In genomic region chr1:155113946-155114345, GRCm38 (mm10) we compare ENCODE assay signal across 20 mouse cellular contexts. TPM values are rescaled to one million over a fixed set of nuclear protein-coding genes. Genes with fewer than 3 reads are reported as not detected.
DNase-seq lines count a peak whose midpoint lies in the region; ATAC-seq and TF ChIP-seq lines count a peak whose summit lies in the region.
"Had no signal": no experiment of that assay in that cellular context is flagged by ENCODE, and none has a peak within 500 bp of the region (broad histone marks: within the 10 kb centered on the region; RNA-seq: fewer than 3 reads in every experiment).

No protein-coding gene starts in this region.

- no peak for ATAC-seq in embryonic facial prominence, embryonic 14.5 days (ENCODE audit: low read depth)
- peak; percentile 37; the same call in 1 of the 2 replicates for ATAC-seq in hindbrain, embryonic 16.5 days
- peak; percentile 64 for ATAC-seq in midbrain, embryonic 11.5 days (ENCODE audit: low FRiP score)
- ATAC-seq in midbrain, embryonic 15.5 days (replicated peaks), result no peak
- no peak for ATAC-seq in midbrain, postnatal 0 days (ENCODE audit: low FRiP score)
- ATAC-seq in neural tube, embryonic 15.5 days (ENCODE audit: low FRiP score), result no peak

- peaks cover 12% of the 10 kb centered on the region for H3K4me1 ChIP-seq in embryonic facial prominence, embryonic 14.5 days (ENCODE audit: control insufficient read depth, insufficient read depth, low read length)
- H3K4me1 ChIP-seq in embryonic facial prominence, embryonic 10.5 days, result peaks cover 40% of the 10 kb centered on the region
- H3K4me1 ChIP-seq in hindbrain, embryonic 16.5 days (ENCODE audit: control insufficient read depth, insufficient read depth, low read depth, low read length), result peaks cover 10% of the 10 kb centered on the region
- peaks cover 28% of the 10 kb centered on the region for H3K4me1 ChIP-seq in hindbrain, embryonic 10.5 days (replicated peaks)
- peaks cover 29% of the 10 kb centered on the region for H3K4me1 ChIP-seq in midbrain, embryonic 11.5 days (ENCODE audit: control insufficient read depth, insufficient read depth, low read length)
- peaks cover 28% of the 10 kb centered on the region for H3K4me1 ChIP-seq in midbrain, embryonic 15.5 days
- H3K4me1 ChIP-seq in midbrain, postnatal 0 days (ENCODE audit: insufficient read depth, low read length), result peaks cover 6% of the 10 kb centered on the region
- H3K4me1 ChIP-seq in neural tube, embryonic 15.5 days, result peaks cover 11% of the 10 kb centered on the region

- H3K9ac ChIP-seq in embryonic facial prominence, embryonic 14.5 days (ENCODE audit: low read depth, low read length), result no peak overlapping the region
- no peak overlapping the region for H3K9ac ChIP-seq in hindbrain, embryonic 16.5 days (ENCODE audit: low read depth, low read length)
- no peak overlapping the region for H3K9ac ChIP-seq in midbrain, embryonic 11.5 days (ENCODE audit: low read length)
- H3K9ac ChIP-seq in midbrain, embryonic 15.5 days, result no peak overlapping the region
- no peak overlapping the region for H3K9ac ChIP-seq in midbrain, postnatal 0 days (replicated peaks; ENCODE audit: low read length, poor library complexity, severe bottlenecking)
- no peak overlapping the region for H3K9ac ChIP-seq in neural tube, embryonic 15.5 days (replicated peaks)
- H3K9ac ChIP-seq: hindbrain, embryonic 12.5 days; limb, embryonic 15.5 days; neural tube, embryonic 13.5 days; stomach, embryonic 15.5 days had no signal

- TF ChIP-seq CTCF in midbrain, postnatal 0 days (IDR thresholded peaks at IDR 0.05), result no peak

- H3K27me3 ChIP-seq in embryonic facial prominence, embryonic 14.5 days (replicated peaks; ENCODE audit: control insufficient read depth, insufficient read depth, low read length), result no peaks in the 10 kb centered on the region
- H3K27me3 ChIP-seq in embryonic facial prominence, embryonic 10.5 days (replicated peaks; ENCODE audit: low read depth, poor library complexity, severe bottlenecking), result peaks cover 37% of the 10 kb centered on the region
- no peaks in the 10 kb centered on the region for H3K27me3 ChIP-seq in hindbrain, embryonic 16.5 days (replicated peaks; ENCODE audit: control insufficient read depth, insufficient read depth, low read length)
- H3K27me3 ChIP-seq in hindbrain, embryonic 10.5 days (ENCODE audit: insufficient read depth, poor library complexity, severe bottlenecking), result peaks cover 39% of the 10 kb centered on the region
- no peaks in the 10 kb centered on the region; the same call in 1 of the 2 replicates for H3K27me3 ChIP-seq in midbrain, embryonic 11.5 days (ENCODE audit: control insufficient read depth, insufficient read depth, low read length)
- H3K27me3 ChIP-seq in midbrain, embryonic 15.5 days (replicated peaks), result no peaks in the 10 kb centered on the region
- H3K27me3 ChIP-seq in midbrain, postnatal 0 days (ENCODE audit: insufficient read depth, low read length), result no peaks in the 10 kb centered on the region
- no peaks in the 10 kb centered on the region for H3K27me3 ChIP-seq in neural tube, embryonic 15.5 days (replicated peaks)
- H3K27me3 ChIP-seq: limb, embryonic 15.5 days; neural tube, embryonic 13.5 days; stomach, embryonic 15.5 days had no signal

- no peak overlapping the region for H3K27ac ChIP-seq in embryonic facial prominence, embryonic 14.5 days (replicated peaks; ENCODE audit: low read depth, low read length)
- H3K27ac ChIP-seq in embryonic facial prominence, embryonic 10.5 days (replicated peaks), result no peak overlapping the region
- H3K27ac ChIP-seq in hindbrain, embryonic 16.5 days (ENCODE audit: low read depth, low read length), result no peak overlapping the region
- no peak overlapping the region for H3K27ac ChIP-seq in hindbrain, embryonic 10.5 days
- H3K27ac ChIP-seq in midbrain, embryonic 11.5 days (ENCODE audit: low read depth, low read length), result no peak overlapping the region
- H3K27ac ChIP-seq in midbrain, embryonic 15.5 days, result no peak overlapping the region
- H3K27ac ChIP-seq in midbrain, postnatal 0 days (ENCODE audit: low read depth, low read length), result no peak overlapping the region
- no peak overlapping the region for H3K27ac ChIP-seq in neural tube, embryonic 15.5 days (replicated peaks)
- H3K27ac ChIP-seq: hindbrain, embryonic 12.5 days; limb, embryonic 15.5 days; neural tube, embryonic 13.5 days; stomach, embryonic 15.5 days had no signal

- no peak overlapping the region for H3K4me2 ChIP-seq in embryonic facial prominence, embryonic 14.5 days (ENCODE audit: low read depth, low read length)
- no peak overlapping the region for H3K4me2 ChIP-seq in hindbrain, embryonic 16.5 days (ENCODE audit: low read length)
- no peak overlapping the region for H3K4me2 ChIP-seq in midbrain, embryonic 11.5 days
- no peak overlapping the region for H3K4me2 ChIP-seq in midbrain, embryonic 15.5 days
- no peak overlapping the region for H3K4me2 ChIP-seq in midbrain, postnatal 0 days (ENCODE audit: low read depth, low read length, poor library complexity, severe bottlenecking)
- no peak overlapping the region for H3K4me2 ChIP-seq in neural tube, embryonic 15.5 days
- H3K4me2 ChIP-seq: heart, embryonic 11.5 days; hindbrain, embryonic 12.5 days; limb, embryonic 15.5 days; neural tube, embryonic 13.5 days; stomach, embryonic 15.5 days had no signal

- no peaks in the 10 kb centered on the region for H3K9me3 ChIP-seq in embryonic facial prominence, embryonic 14.5 days (ENCODE audit: control insufficient read depth, low read length)
- H3K9me3 ChIP-seq in embryonic facial prominence, embryonic 10.5 days, result no peaks in the 10 kb centered on the region
- no peaks in the 10 kb centered on the region for H3K9me3 ChIP-seq in hindbrain, embryonic 16.5 days (ENCODE audit: control insufficient read depth, low read length)
- no peaks in the 10 kb centered on the region for H3K9me3 ChIP-seq in hindbrain, embryonic 10.5 days
- H3K9me3 ChIP-seq in midbrain, embryonic 11.5 days (ENCODE audit: control insufficient read depth, low read length), result no peaks in the 10 kb centered on the region
- no peaks in the 10 kb centered on the region for H3K9me3 ChIP-seq in midbrain, embryonic 15.5 days
- H3K9me3 ChIP-seq in midbrain, postnatal 0 days (ENCODE audit: low read length), result no peaks in the 10 kb centered on the region
- no peaks in the 10 kb centered on the region for H3K9me3 ChIP-seq in neural tube, embryonic 15.5 days (replicated peaks)
- H3K9me3 ChIP-seq: hindbrain, embryonic 12.5 days; limb, embryonic 15.5 days; neural tube, embryonic 13.5 days; stomach, embryonic 15.5 days had no signal

- WGBS in embryonic facial prominence, embryonic 14.5 days, result 19% methylated on average over 3 of the region's 3 CpGs
- 16% methylated on average over 3 of the region's 3 CpGs for WGBS in embryonic facial prominence, embryonic 10.5 days
- 25% methylated on average over 3 of the region's 3 CpGs for WGBS in hindbrain, embryonic 16.5 days
- WGBS in hindbrain, embryonic 10.5 days, result 24% methylated on average over 3 of the region's 3 CpGs
- WGBS in midbrain, embryonic 11.5 days, result 9% methylated on average over 3 of the region's 3 CpGs
- WGBS in midbrain, embryonic 15.5 days, result 11% methylated on average over 3 of the region's 3 CpGs
- WGBS in midbrain, postnatal 0 days, result 15% methylated on average over 3 of the region's 3 CpGs
- WGBS in neural tube, embryonic 15.5 days, result 26% methylated on average over 3 of the region's 3 CpGs

- H3K4me3 ChIP-seq in embryonic facial prominence, embryonic 14.5 days (ENCODE audit: low read depth, low read length), result no peak overlapping the region
- H3K4me3 ChIP-seq in embryonic facial prominence, embryonic 10.5 days, result no peak overlapping the region
- no peak overlapping the region for H3K4me3 ChIP-seq in hindbrain, embryonic 16.5 days (ENCODE audit: low read length)
- no peak overlapping the region for H3K4me3 ChIP-seq in hindbrain, embryonic 10.5 days
- H3K4me3 ChIP-seq in midbrain, embryonic 11.5 days (ENCODE audit: low read depth, low read length), result no peak overlapping the region
- no peak overlapping the region for H3K4me3 ChIP-seq in midbrain, embryonic 15.5 days
- H3K4me3 ChIP-seq in midbrain, postnatal 0 days (ENCODE audit: low read depth, low read length), result no peak overlapping the region
- H3K4me3 ChIP-seq in neural tube, embryonic 15.5 days (replicated peaks), result no peak overlapping the region
- H3K4me3 ChIP-seq: hindbrain, embryonic 12.5 days; limb, embryonic 15.5 days; neural tube, embryonic 13.5 days; stomach, embryonic 15.5 days had no signal

- DNase-seq in embryonic facial prominence, embryonic 14.5 days (ENCODE audit: low spot score), result peak; percentile 43
- DNase-seq in embryonic facial prominence, embryonic 10.5 days (ENCODE audit: low spot score), result no peak
- no peak for DNase-seq in hindbrain, embryonic 10.5 days (ENCODE audit: low spot score)
- DNase-seq in midbrain, embryonic 11.5 days (ENCODE audit: low spot score, missing footprints), result no peak
- peak; percentile 34 for DNase-seq in midbrain, postnatal 0 days (ENCODE audit: low spot score)
- DNase-seq: B cell, adult 2 months; cerebellum, adult 8-10 months; gastrocnemius, postnatal 10 days; kidney, adult 18-20 months; kidney, postnatal 14 days; layer of hippocampus, adult 9-11 months; lung, adult 2 months had no signal

- no peaks in the 10 kb centered on the region for H3K36me3 ChIP-seq in embryonic facial prominence, embryonic 14.5 days (ENCODE audit: control insufficient read depth, insufficient read depth, low read length)
- no peaks in the 10 kb centered on the region for H3K36me3 ChIP-seq in embryonic facial prominence, embryonic 10.5 days (replicated peaks)
- no peaks in the 10 kb centered on the region for H3K36me3 ChIP-seq in hindbrain, embryonic 16.5 days (ENCODE audit: control insufficient read depth, insufficient read depth, low read length)
- H3K36me3 ChIP-seq in hindbrain, embryonic 10.5 days, result no peaks in the 10 kb centered on the region
- H3K36me3 ChIP-seq in midbrain, embryonic 11.5 days (ENCODE audit: control insufficient read depth, insufficient read depth, low read length), result no peaks in the 10 kb centered on the region
- no peaks in the 10 kb centered on the region for H3K36me3 ChIP-seq in midbrain, embryonic 15.5 days (replicated peaks)
- H3K36me3 ChIP-seq in midbrain, postnatal 0 days (ENCODE audit: insufficient read depth, low read length), result no peaks in the 10 kb centered on the region
- no peaks in the 10 kb centered on the region for H3K36me3 ChIP-seq in neural tube, embryonic 15.5 days
- H3K36me3 ChIP-seq: hindbrain, embryonic 12.5 days; limb, embryonic 15.5 days; neural tube, embryonic 13.5 days; stomach, embryonic 15.5 days had no signal

RNA-seq across cellular contexts. Expression of gene Ier5, which starts 14.5 kb away (rescaled TPM):
- 9.9 and 11.0 TPM in 2 replicates for polyA plus RNA-seq in embryonic facial prominence, embryonic 14.5 days (2014; fragmentation: Nextera tagmentation; extraction: Ambion mirVana)
- polyA plus RNA-seq in embryonic facial prominence, embryonic 10.5 days (2016; fragmentation: Nextera tagmentation; extraction: Ambion mirVana), result 4.4 TPM in 2 replicates
- 4.5 and 5.5 TPM in 2 replicates for polyA plus RNA-seq in hindbrain, embryonic 16.5 days (2015; fragmentation: Nextera tagmentation; extraction: Ambion mirVana)
- 4.1 and 7.0 TPM in 2 replicates for polyA plus RNA-seq in hindbrain, embryonic 10.5 days (2016; fragmentation: Nextera tagmentation; extraction: Ambion mirVana)
- polyA plus RNA-seq in midbrain, embryonic 11.5 days (2014; fragmentation: Nextera tagmentation; extraction: Ambion mirVana), result 12.4 and 13.5 TPM in 2 replicates
- 7.2 and 9.4 TPM in 2 replicates for polyA plus RNA-seq in midbrain, embryonic 15.5 days (2015; fragmentation: Nextera tagmentation; extraction: Ambion mirVana)
- total RNA-seq in midbrain, postnatal 0 days (2014; rRNA removed), result 30.1 and 44.2 TPM in 2 replicates
- 3.9 and 4.0 TPM in 2 replicates for polyA plus RNA-seq in midbrain, postnatal 0 days (2015; fragmentation: Nextera tagmentation; extraction: Ambion mirVana)
- polyA plus RNA-seq in neural tube, embryonic 15.5 days (2015; fragmentation: Nextera tagmentation; extraction: Ambion mirVana), result 3.9 and 4.8 TPM in 2 replicates

RNA-seq across cellular contexts. Expression of gene Mr1, which starts 32.7 kb away (rescaled TPM):
- 6.8 and 7.9 TPM in 2 replicates for polyA plus RNA-seq in embryonic facial prominence, embryonic 14.5 days (2014; fragmentation: Nextera tagmentation; extraction: Ambion mirVana)
- polyA plus RNA-seq in embryonic facial prominence, embryonic 10.5 days (2016; fragmentation: Nextera tagmentation; extraction: Ambion mirVana), result 1.2 and 1.4 TPM in 2 replicates
- polyA plus RNA-seq in hindbrain, embryonic 16.5 days (2015; fragmentation: Nextera tagmentation; extraction: Ambion mirVana), result 2.1 and 2.5 TPM in 2 replicates
- polyA plus RNA-seq in hindbrain, embryonic 10.5 days (2016; fragmentation: Nextera tagmentation; extraction: Ambion mirVana), result 0.55 and 1.1 TPM in 2 replicates
- 0.41 and 0.49 TPM in 2 replicates for polyA plus RNA-seq in midbrain, embryonic 11.5 days (2014; fragmentation: Nextera tagmentation; extraction: Ambion mirVana)
- polyA plus RNA-seq in midbrain, embryonic 15.5 days (2015; fragmentation: Nextera tagmentation; extraction: Ambion mirVana), result 0.71 and 1.2 TPM in 2 replicates
- total RNA-seq in midbrain, postnatal 0 days (2014; rRNA removed), result 2.9 and 5.1 TPM in 2 replicates
- 1.8 and 2.6 TPM in 2 replicates for polyA plus RNA-seq in midbrain, postnatal 0 days (2015; fragmentation: Nextera tagmentation; extraction: Ambion mirVana)
- polyA plus RNA-seq in neural tube, embryonic 15.5 days (2015; fragmentation: Nextera tagmentation; extraction: Ambion mirVana), result 1.6 and 3.0 TPM in 2 replicates

RNA-seq across cellular contexts. Expression of gene Stx6, which starts 44.6 kb away (rescaled TPM):
- polyA plus RNA-seq in embryonic facial prominence, embryonic 14.5 days (2014; fragmentation: Nextera tagmentation; extraction: Ambion mirVana), result 69.7 and 74.6 TPM in 2 replicates
- polyA plus RNA-seq in embryonic facial prominence, embryonic 10.5 days (2016; fragmentation: Nextera tagmentation; extraction: Ambion mirVana), result 85.0 and 88.9 TPM in 2 replicates
- 82.9 and 93.7 TPM in 2 replicates for polyA plus RNA-seq in hindbrain, embryonic 16.5 days (2015; fragmentation: Nextera tagmentation; extraction: Ambion mirVana)
- 84.4 and 101 TPM in 2 replicates for polyA plus RNA-seq in hindbrain, embryonic 10.5 days (2016; fragmentation: Nextera tagmentation; extraction: Ambion mirVana)
- polyA plus RNA-seq in midbrain, embryonic 11.5 days (2014; fragmentation: Nextera tagmentation; extraction: Ambion mirVana), result 97.1 and 100 TPM in 2 replicates
- polyA plus RNA-seq in midbrain, embryonic 15.5 days (2015; fragmentation: Nextera tagmentation; extraction: Ambion mirVana), result 114 and 118 TPM in 2 replicates
- total RNA-seq in midbrain, postnatal 0 days (2014; rRNA removed), result 86.8 and 114 TPM in 2 replicates
- polyA plus RNA-seq in midbrain, postnatal 0 days (2015; fragmentation: Nextera tagmentation; extraction: Ambion mirVana), result 75.3 and 81.8 TPM in 2 replicates
- polyA plus RNA-seq in neural tube, embryonic 15.5 days (2015; fragmentation: Nextera tagmentation; extraction: Ambion mirVana), result 92.6 and 102 TPM in 2 replicates

Comparison
In these comparisons a context has a peak if more than half of its experiments do, and no peak if none do; other contexts are left out.
1. ATAC-seq: peak in hindbrain, embryonic 16.5 days (single experiment) and midbrain, embryonic 11.5 days (single experiment); none in embryonic facial prominence, embryonic 14.5 days (single experiment), midbrain, embryonic 15.5 days (single experiment), midbrain, postnatal 0 days (single experiment) and neural tube, embryonic 15.5 days (single experiment).
2. DNase-seq: peak in embryonic facial prominence, embryonic 14.5 days (single experiment) and midbrain, postnatal 0 days (single experiment); none in embryonic facial prominence, embryonic 10.5 days (single experiment), hindbrain, embryonic 10.5 days (single experiment) and midbrain, embryonic 11.5 days (single experiment).